Mouse (Mus musculus): ENCODE measurements around the gene Nav2. TPM values are rescaled to one million over a fixed set of nuclear protein-coding genes. Genes with fewer than 3 reads are reported as not detected.

Gene Nav2
- polyA plus RNA-seq, 1 experiment from 2014 or later: 10.1 TPM

DNA sequence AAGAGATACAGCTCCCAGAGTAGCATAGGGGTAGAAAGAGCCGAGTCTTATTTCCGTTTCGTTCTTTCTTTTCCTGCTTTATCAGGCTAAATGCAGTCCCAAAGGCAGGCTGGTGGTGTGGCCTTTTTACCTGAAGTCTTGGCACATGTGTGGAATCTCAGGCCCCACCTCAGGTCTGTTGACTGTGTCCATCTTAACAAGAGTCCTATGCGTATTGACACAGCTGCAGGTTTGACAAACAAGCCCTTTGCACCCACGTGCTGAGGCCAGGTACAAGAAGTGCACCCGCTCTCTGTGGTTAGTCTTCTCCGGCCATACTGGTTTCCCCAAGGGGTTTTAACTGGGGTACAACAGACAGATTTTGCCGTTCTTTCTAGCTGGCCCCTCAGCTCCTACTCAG, 256.4 kb downstream of the Nav2 start:
- Histone ChIP-seq H3K4me3 (replicated peaks; ENCODE audit: low read depth, low read length) (no peak overlapping the region), H3K9ac (ENCODE audit: low read depth, low read length) (no peak overlapping the region), H3K27me3 (ENCODE audit: insufficient read depth, low read length) (no peaks in the 10 kb centered on the region), H3K4me1 (replicated peaks; ENCODE audit: insufficient read depth, low read length) (no peaks in the 10 kb centered on the region), H3K36me3 (ENCODE audit: insufficient read depth, low read length) (no peaks in the 10 kb centered on the region), H3K9me3 (replicated peaks; ENCODE audit: low read length) (no peaks in the 10 kb centered on the region), H3K27ac (no peak overlapping the region), H3K4me2 (ENCODE audit: low read length) (no peak overlapping the region)
- ATAC-seq (replicated peaks; ENCODE audit: low FRiP score, low read depth): no peak
- 88% methylated on average over 8 of the region's 8 CpGs for WGBS
- no peak for DNase-seq (ENCODE audit: low spot score)
- no peak for TF ChIP-seq CTCF (IDR thresholded peaks at IDR 0.05; ENCODE audit: low read depth)

DNA sequence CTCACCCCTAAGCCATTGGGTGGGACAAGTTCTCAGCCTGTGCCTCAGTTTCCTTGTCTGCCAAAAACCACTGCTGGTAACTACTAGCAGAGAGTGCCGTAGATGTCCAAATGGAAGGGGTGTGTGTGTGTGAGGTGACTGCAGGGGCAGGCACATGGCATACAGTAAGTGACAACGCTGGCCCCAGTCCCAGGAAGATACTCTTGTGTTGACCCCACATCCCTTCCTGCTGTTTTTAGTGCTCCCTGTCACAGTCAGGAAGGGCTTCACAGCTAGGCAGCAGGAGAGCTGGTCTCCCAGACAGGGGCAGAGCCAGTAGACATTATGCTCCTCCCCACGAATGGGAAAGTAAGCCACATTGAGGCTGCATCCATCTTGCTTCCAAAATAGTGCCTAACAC, 264.4 kb downstream of the Nav2 start:
- WGBS: 62% methylated on average over 3 of the region's 3 CpGs
- DNase-seq (ENCODE audit: low spot score): no peak
- Histone ChIP-seq H3K4me1 (replicated peaks; ENCODE audit: insufficient read depth, low read length) (0 out of 2 replicates have a peak, but pooled peaks cover 3% of the 10 kb centered on the region), H3K9ac (ENCODE audit: low read depth, low read length) (no peak overlapping the region), H3K4me3 (replicated peaks; ENCODE audit: low read depth, low read length) (no peak overlapping the region), H3K4me2 (ENCODE audit: low read length) (no peak overlapping the region), H3K36me3 (ENCODE audit: insufficient read depth, low read length) (no peaks in the 10 kb centered on the region), H3K27me3 (ENCODE audit: insufficient read depth, low read length) (no peaks in the 10 kb centered on the region), H3K27ac (no peak overlapping the region), H3K9me3 (replicated peaks; ENCODE audit: low read length) (no peaks in the 10 kb centered on the region)
- TF ChIP-seq CTCF (IDR thresholded peaks at IDR 0.05; ENCODE audit: low read depth): no peak
- ATAC-seq (replicated peaks; ENCODE audit: low FRiP score, low read depth): no peak

DNA sequence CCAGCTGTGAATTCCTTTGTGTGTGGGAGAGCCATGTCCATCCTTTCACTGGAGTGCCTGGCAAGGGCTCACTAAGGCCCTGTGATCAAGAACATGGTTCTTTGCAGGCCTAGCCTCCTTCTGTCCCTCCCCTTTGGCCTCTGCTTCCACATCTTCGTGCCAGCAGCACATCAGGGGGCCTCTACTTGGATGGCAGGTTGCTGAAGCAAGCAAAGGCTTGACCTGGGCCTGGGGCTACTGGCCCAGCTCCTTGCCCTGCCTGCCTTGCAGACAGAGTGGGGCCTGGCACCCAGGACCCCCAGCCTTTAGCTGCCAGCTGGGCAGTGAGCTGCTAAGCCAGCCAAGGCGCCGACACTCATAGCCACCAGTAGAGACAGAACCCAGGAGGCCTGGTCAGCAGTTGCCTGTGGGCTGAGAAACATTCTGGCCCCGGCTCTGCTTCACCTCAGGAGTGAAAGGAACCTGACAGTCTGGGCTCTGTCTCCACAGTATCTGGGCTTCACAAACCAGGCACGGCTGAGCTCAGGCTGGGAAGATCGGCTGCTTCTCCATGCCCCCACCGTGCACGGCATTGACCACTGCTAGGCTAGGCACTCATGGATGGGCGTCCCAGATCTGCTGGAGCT, 267.4 kb downstream of the Nav2 start:
- Histone ChIP-seq H3K36me3 (ENCODE audit: insufficient read depth, low read length) (no peaks in the 10 kb centered on the region), H3K4me2 (ENCODE audit: low read length) (no peak overlapping the region), H3K27me3 (ENCODE audit: insufficient read depth, low read length) (no peaks in the 10 kb centered on the region), H3K4me3 (replicated peaks; ENCODE audit: low read depth, low read length) (no peak overlapping the region), H3K4me1 (replicated peaks; ENCODE audit: insufficient read depth, low read length) (0 out of 2 replicates have a peak, but pooled peaks cover 3% of the 10 kb centered on the region), H3K9ac (ENCODE audit: low read depth, low read length) (no peak overlapping the region), H3K27ac (no peak overlapping the region), H3K9me3 (replicated peaks; ENCODE audit: low read length) (no peaks in the 10 kb centered on the region)
- ATAC-seq (replicated peaks; ENCODE audit: low FRiP score, low read depth): no peak
- no peak for TF ChIP-seq CTCF (IDR thresholded peaks at IDR 0.05; ENCODE audit: low read depth)
- DNase-seq (ENCODE audit: low spot score): no peak
- WGBS: 80% methylated on average over 9 of the region's 9 CpGs

DNA sequence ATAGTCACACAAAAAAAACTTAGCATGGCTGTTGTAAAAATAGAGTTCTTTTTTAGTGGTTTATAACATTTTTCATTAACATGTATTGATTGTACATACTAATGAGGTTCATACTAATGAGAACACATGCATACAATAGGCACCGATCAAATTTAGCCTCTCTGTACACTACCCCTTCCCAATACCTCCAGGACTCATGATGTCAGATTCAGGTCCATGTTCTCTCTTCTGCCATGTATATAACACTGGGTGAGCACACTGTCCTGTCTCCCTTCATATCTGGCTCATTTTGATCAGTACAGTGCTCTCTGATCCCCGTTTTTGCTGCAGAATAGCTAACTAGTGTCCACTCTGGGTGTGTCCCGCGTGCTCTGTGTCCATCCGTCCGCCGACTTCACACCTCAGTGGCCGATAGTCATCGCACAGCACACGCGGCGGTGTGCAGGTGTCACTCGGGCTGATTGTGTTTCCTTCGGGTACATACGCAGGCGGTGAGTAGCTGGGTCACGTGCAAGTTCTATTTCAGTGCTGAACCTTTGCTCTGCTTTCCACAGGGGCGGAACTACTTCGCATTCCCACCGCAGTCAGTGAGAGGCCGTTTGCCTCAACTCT, 268.2 kb downstream of the Nav2 start:
- no peak overlapping the region for H3K4me2 ChIP-seq (ENCODE audit: low read length)
- no peak overlapping the region for H3K9ac ChIP-seq (ENCODE audit: low read depth, low read length)
- H3K27ac ChIP-seq: no peak overlapping the region
- no peak for TF ChIP-seq CTCF (IDR thresholded peaks at IDR 0.05; ENCODE audit: low read depth)
- no peak overlapping the region for H3K4me3 ChIP-seq (replicated peaks; ENCODE audit: low read depth, low read length)
- WGBS: 57% methylated on average over 21 of the region's 21 CpGs
- no peaks in the 10 kb centered on the region for H3K36me3 ChIP-seq (ENCODE audit: insufficient read depth, low read length)
- H3K27me3 ChIP-seq (ENCODE audit: insufficient read depth, low read length): no peaks in the 10 kb centered on the region
- peak; percentile 30 for DNase-seq (ENCODE audit: low spot score)
- no peaks in the 10 kb centered on the region for H3K9me3 ChIP-seq (replicated peaks; ENCODE audit: low read length)
- ATAC-seq (replicated peaks; ENCODE audit: low FRiP score, low read depth): peak; percentile 59; the same call in 1 of the 2 replicates
- H3K4me1 ChIP-seq (replicated peaks; ENCODE audit: insufficient read depth, low read length): 0 out of 2 replicates have a peak, but pooled peaks cover 3% of the 10 kb centered on the region

DNA sequence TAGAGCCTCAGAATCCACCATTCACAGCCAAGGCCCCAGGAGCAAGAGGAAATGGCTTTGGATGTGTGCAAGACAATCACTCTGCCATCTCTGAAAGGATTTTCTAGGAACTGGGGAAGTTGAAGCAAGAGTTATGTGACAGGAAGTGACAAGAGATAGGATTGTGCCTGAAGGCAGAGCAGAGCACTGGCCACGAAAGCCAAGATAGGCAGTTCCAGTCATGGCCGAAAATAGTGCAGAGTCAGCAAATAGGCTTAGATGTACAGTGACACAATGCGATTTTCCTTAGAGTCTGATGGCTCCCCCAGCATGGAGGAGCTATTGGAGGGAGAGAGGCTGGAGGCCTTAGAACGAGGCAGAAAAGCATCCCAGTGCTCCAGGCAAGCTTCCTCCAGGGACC, 269.7 kb downstream of the Nav2 start:
- DNase-seq (ENCODE audit: low spot score): peak; percentile 11
- 0 out of 2 replicates have a peak, but pooled peaks cover 3% of the 10 kb centered on the region for H3K4me1 ChIP-seq (replicated peaks; ENCODE audit: insufficient read depth, low read length)
- H3K9me3 ChIP-seq (replicated peaks; ENCODE audit: low read length): no peaks in the 10 kb centered on the region
- H3K27ac ChIP-seq: no peak overlapping the region
- no peaks in the 10 kb centered on the region for H3K36me3 ChIP-seq (ENCODE audit: insufficient read depth, low read length)
- TF ChIP-seq CTCF (IDR thresholded peaks at IDR 0.05; ENCODE audit: low read depth): no peak
- no peaks in the 10 kb centered on the region for H3K27me3 ChIP-seq (ENCODE audit: insufficient read depth, low read length)
- no peak overlapping the region for H3K4me3 ChIP-seq (replicated peaks; ENCODE audit: low read depth, low read length)
- no peak overlapping the region for H3K4me2 ChIP-seq (ENCODE audit: low read length)
- no peak for ATAC-seq (replicated peaks; ENCODE audit: low FRiP score, low read depth)
- no peak overlapping the region for H3K9ac ChIP-seq (ENCODE audit: low read depth, low read length)
- WGBS: 63% methylated on average over 4 of the region's 4 CpGs

DNA sequence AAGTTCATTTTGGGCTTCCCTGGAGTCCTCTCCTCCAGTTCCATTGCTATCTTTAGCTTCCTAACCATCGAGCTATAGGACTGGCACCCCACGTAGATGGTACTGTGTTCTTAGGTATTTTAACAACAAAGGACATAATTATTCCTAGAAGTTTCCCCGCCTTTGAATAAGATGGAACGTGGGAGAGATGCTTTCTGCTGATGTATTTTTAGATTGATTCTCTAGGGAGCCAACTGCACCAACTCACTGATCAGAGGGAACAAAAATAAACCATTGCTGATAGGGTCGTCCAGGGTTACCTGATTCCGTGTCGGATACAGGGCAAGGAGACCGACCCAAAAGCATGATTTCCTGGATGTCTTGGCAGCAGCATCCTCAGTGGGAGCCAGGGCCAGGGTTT, 272.5 kb downstream of the Nav2 start:
- no peaks in the 10 kb centered on the region for H3K9me3 ChIP-seq (replicated peaks; ENCODE audit: low read length)
- DNase-seq (ENCODE audit: low spot score): no peak
- H3K4me3 ChIP-seq (replicated peaks; ENCODE audit: low read depth, low read length): no peak overlapping the region
- ATAC-seq (replicated peaks; ENCODE audit: low FRiP score, low read depth): no peak
- no peaks in the 10 kb centered on the region for H3K36me3 ChIP-seq (ENCODE audit: insufficient read depth, low read length)
- no peak overlapping the region for H3K4me2 ChIP-seq (ENCODE audit: low read length)
- WGBS: 63% methylated on average over 8 of the region's 8 CpGs
- H3K27me3 ChIP-seq (ENCODE audit: insufficient read depth, low read length): no peaks in the 10 kb centered on the region
- no peak overlapping the region for H3K9ac ChIP-seq (ENCODE audit: low read depth, low read length)
- TF ChIP-seq CTCF (IDR thresholded peaks at IDR 0.05; ENCODE audit: low read depth): no peak
- no peaks in the 10 kb centered on the region for H3K4me1 ChIP-seq (replicated peaks; ENCODE audit: insufficient read depth, low read length)
- H3K27ac ChIP-seq: no peak overlapping the region
